Mouse (Mus musculus) midbrain, embryonic 10.5 days (tissue): ENCODE results near the gene Grsf1. TPM values are rescaled to one million over a fixed set of nuclear protein-coding genes. Genes with fewer than 3 reads are reported as not detected.
A peak's percentile ranks its signal among the peaks of the same experiment; 100 is the strongest.

Source experiments
- DNase-seq: peaks from one replicate; pipeline ENCODE4 v3.0.0-alpha.2; 2017; ENCODE audit warnings: low spot score
- H3K27ac ChIP-seq: fragments of 300-500 bp; sonication (generic); replicated peaks from 2 replicates; pipeline ENCODE4 v1.5.1; 2016; ENCODE audit warnings: mild to moderate bottlenecking
- H3K27me3 ChIP-seq: fragments of 300-500 bp; sonication (generic); 2 replicates; pipeline ENCODE4 v1.6.1; 2016; ENCODE audit warnings: low read depth, mild to moderate bottlenecking; ENCODE audit not compliant: poor library complexity, severe bottlenecking
- H3K36me3 ChIP-seq: fragments of 300-500 bp; sonication (generic); 2 replicates; pipeline ENCODE4 v1.6.1; 2016; ENCODE audit warnings: mild to moderate bottlenecking, moderate library complexity
- H3K4me1 ChIP-seq: fragments of 300-500 bp; sonication (generic); 2 replicates; pipeline ENCODE4 v1.6.1; 2016
- H3K4me3 ChIP-seq: fragments of 300-500 bp; sonication (generic); 2 replicates; pipeline ENCODE4 v1.5.1; 2016; ENCODE audit warnings: mild to moderate bottlenecking, moderate library complexity
- H3K9me3 ChIP-seq: fragments of 300-500 bp; sonication (generic); replicated peaks from 2 replicates; pipeline ENCODE4 v1.6.1; 2016; ENCODE audit warnings: mild to moderate bottlenecking
- WGBS: fragments of 180-500 bp; shearing (Covaris S2); methylation state at CpG from one replicate; pipeline ENCODE4 v1.1.7; 2016; 5-methylcytosine and 5-hydroxymethylcytosine counted together
- polyA plus RNA-seq: library from polyadenylated mRNA; unstranded; fragments of >200 nt; fragmentation: Nextera tagmentation; extraction: Ambion mirVana; gene quantifications from 2 replicates; pipeline ENCODE4 v1.2.1, GENCODE M21; 2016

Grsf1 gene
- 79.7 and 81.7 TPM in 2 replicates for polyA plus RNA-seq

GRCm38 (mm10) chr5:88675443-88676387 is at the start of gene Grsf1:
Grsf1 (minus strand) TSS chr5:88676171.
- Histone ChIP-seq H3K27ac (peak within 1 kb of the TSS; percentile 98), H3K4me1 (peaks cover 33% of the 10 kb centered on the region), H3K27me3 (no peaks in the 10 kb centered on the region), H3K4me3 (peak within 1 kb of the TSS; percentile 93), H3K9me3 (no peaks in the 10 kb centered on the region), H3K36me3 (peaks cover 30% of the 10 kb centered on the region)
- peak; percentile 91 for DNase-seq
- under 1% methylated on average over 127 of the region's 127 CpGs for WGBS

- no peak overlapping the region for H3K4me3 ChIP-seq
These were observed 48.1 kb upstream of the Grsf1 start for GRCm38 (mm10) chr5:88724030-88724429.

DNA sequence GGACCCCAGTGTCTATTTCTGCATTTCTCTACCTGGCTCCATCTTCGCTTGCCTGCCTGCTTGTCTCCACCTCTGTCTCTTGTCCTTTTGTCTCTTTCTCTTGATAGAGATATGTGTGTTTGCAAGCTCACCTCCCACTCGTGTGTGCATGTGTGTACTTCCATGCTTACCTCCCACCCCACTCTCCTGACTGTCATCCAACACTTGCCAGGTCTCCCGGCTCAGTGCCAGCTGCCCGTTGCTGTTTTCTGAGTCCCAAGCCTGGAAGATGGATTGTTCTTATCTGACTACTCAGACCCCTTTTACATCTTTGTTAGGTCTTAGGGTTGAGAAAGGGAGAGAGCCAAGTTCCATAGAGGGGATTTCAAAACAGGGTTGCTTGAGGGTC is 46.2 kb upstream of the Grsf1 start:
- Histone ChIP-seq H3K4me1 (peaks cover 28% of the 10 kb centered on the region), H3K27ac (peak overlapping the region; percentile 94), H3K36me3 (peaks cover 7% of the 10 kb centered on the region), H3K9me3 (no peaks in the 10 kb centered on the region), H3K4me3 (peak overlapping the region; percentile 98), H3K27me3 (no peaks in the 10 kb centered on the region)
- no peak for DNase-seq
- WGBS = 56% methylated on average over 4 of the region's 4 CpGs

More at GRCm38 (mm10) chr5:88724030-88724429, 48.1 kb upstream of the Grsf1 start:
- no peaks in the 10 kb centered on the region for H3K9me3 ChIP-seq
- 75% methylated on average over 3 of the region's 3 CpGs for WGBS
- peaks cover 7% of the 10 kb centered on the region for H3K36me3 ChIP-seq
- H3K27me3 ChIP-seq = no peaks in the 10 kb centered on the region
- no peak overlapping the region for H3K27ac ChIP-seq
- peaks cover 28% of the 10 kb centered on the region for H3K4me1 ChIP-seq
- no peak for DNase-seq

DNA sequence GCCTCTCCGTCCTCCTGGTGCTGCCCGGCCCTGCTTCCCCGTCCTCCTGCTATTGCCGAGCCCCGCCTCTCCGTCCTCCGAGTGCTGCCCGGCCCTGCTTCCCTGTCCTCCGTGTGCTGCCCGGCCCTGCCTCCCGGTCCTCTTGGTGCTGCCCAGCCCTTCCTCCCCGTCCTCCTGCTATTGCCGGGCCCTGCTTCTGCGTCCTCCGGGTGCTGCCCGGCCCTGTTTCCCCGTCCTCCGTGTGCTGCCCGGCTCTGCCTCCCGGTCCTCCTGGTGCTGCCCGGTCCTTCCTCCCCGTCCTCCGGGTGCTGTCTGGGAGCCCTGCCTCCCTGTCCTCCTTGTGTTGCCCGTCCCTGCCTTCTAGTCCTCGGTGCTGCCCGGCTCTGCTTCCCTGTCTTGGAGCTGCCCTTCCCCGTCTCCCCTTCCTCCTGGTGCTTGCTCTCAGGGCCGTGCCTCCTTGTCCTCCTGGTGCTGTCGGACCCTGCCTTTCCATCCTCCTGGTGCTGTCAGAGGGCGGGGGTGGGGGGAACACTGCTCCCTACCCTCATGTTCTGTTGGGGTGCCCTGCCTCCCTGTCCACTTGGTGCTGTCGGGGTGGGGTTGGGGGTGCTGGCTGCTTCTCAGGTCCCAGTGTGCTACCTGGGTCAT is 45.7 kb upstream of the Grsf1 start:
- DNase-seq = peak; percentile 58
- Histone ChIP-seq H3K36me3 (peaks cover 7% of the 10 kb centered on the region), H3K4me3 (peak overlapping the region; percentile 98), H3K27ac (peak overlapping the region; percentile 94), H3K9me3 (no peaks in the 10 kb centered on the region), H3K27me3 (no peaks in the 10 kb centered on the region), H3K4me1 (peaks cover 28% of the 10 kb centered on the region)
- WGBS = 3% methylated on average over 31 of the region's 31 CpGs

- Histone ChIP-seq H3K9me3 (no peaks in the 10 kb centered on the region), H3K27ac (peak overlapping the region; percentile 94), H3K4me3 (peak overlapping the region; percentile 98), H3K36me3 (peaks cover 7% of the 10 kb centered on the region), H3K27me3 (no peaks in the 10 kb centered on the region), H3K4me1 (peaks cover 28% of the 10 kb centered on the region)
- no peak for DNase-seq
- WGBS = 0% methylated on average over 38 of the region's 38 CpGs
These were observed 45.1 kb upstream of the Grsf1 start for GRCm38 (mm10) chr5:88721003-88721475.

- H3K36me3 ChIP-seq = peaks cover 1% of the 10 kb centered on the region
- H3K4me1 ChIP-seq = peaks cover 28% of the 10 kb centered on the region
- H3K4me3 ChIP-seq = peak within 1 kb of the TSS; percentile 98
- H3K27me3 ChIP-seq = no peaks in the 10 kb centered on the region
- peak within 1 kb of the TSS; percentile 94 for H3K27ac ChIP-seq
- 2% methylated on average over 54 of the region's 54 CpGs for WGBS
- no peaks in the 10 kb centered on the region for H3K9me3 ChIP-seq
- peak; percentile 97 for DNase-seq
These were observed 44.4 kb upstream of the Grsf1 start, which contains the start of gene Mob1b for GRCm38 (mm10) chr5:88720116-88721002. Mob1b (plus strand) TSS chr5:88720855.

- Histone ChIP-seq H3K27me3 (no peaks in the 10 kb centered on the region), H3K27ac (no peak overlapping the region), H3K9me3 (no peaks in the 10 kb centered on the region), H3K4me1 (peaks cover 21% of the 10 kb centered on the region), H3K36me3 (no peaks in the 10 kb centered on the region), H3K4me3 (no peak overlapping the region)
- 88% methylated on average over 2 of the region's 2 CpGs for WGBS
- no peak for DNase-seq
These were observed 41.0 kb upstream of the Grsf1 start for GRCm38 (mm10) chr5:88716983-88717382.

DNA sequence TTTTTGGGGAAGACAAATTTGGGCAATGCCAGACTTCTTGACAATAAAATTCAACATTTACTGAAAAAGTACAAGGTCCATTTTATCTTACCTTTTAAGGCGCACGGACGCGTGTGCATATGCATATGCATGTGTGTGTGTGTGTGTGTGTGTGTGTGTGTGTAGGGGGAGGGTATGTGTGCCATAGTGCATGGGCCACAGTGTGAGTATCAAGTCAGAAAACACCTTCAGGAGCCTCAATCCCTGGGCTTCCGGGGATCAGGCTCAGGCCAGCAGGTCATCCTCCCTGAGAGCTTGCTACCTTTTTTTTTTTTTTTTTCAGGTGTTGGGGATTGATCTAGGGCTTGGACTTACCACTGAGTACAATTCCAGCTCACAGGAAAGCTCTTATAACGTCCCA is 36.4 kb upstream of the Grsf1 start:
- H3K9me3 ChIP-seq = no peaks in the 10 kb centered on the region
- DNase-seq = no peak
- H3K27ac ChIP-seq = peak overlapping the region; percentile 80; the same call in 1 of the 2 replicates
- no peaks in the 10 kb centered on the region for H3K27me3 ChIP-seq
- no peaks in the 10 kb centered on the region for H3K36me3 ChIP-seq
- H3K4me3 ChIP-seq = no peak overlapping the region; the same call in 1 of the 2 replicates
- WGBS = 69% methylated on average over 6 of the region's 6 CpGs
- H3K4me1 ChIP-seq = peaks cover 25% of the 10 kb centered on the region

DNA sequence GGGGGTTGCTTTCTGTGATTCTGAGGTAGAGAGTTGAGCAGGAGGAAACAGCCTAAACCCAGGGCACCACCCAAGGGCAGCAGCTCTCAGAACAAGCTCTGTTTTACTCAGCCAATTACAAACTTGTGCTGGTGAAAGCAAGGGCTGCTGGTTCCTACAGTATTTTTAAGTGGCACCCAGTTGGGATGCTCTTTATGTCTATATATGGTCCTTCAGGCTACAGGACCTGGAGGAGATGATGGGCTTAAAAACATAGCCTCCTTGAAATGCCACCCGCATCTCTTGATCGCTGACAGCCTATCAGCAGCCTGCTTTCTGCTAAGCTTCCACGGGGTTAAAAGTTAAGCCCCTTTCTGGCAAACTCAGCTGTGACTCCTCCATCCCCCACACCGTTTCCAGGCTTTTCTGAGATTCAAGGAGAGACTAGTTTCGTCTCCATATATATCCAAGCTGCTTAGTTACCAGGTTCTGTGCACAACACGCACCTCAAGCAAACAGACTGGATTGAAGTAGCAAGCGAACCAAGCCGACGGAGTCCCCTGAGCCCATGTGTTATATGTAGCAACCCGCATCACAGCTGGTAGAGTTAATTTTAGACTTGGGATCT is 35.8 kb upstream of the Grsf1 start:
- H3K27me3 ChIP-seq = no peaks in the 10 kb centered on the region
- peak overlapping the region; percentile 16 for H3K4me3 ChIP-seq
- WGBS = 23% methylated on average over 10 of the region's 10 CpGs
- peaks cover 25% of the 10 kb centered on the region for H3K4me1 ChIP-seq
- H3K36me3 ChIP-seq = no peaks in the 10 kb centered on the region
- peak overlapping the region; percentile 80 for H3K27ac ChIP-seq
- peak; percentile 62 for DNase-seq
- H3K9me3 ChIP-seq = no peaks in the 10 kb centered on the region

- Histone ChIP-seq H3K9me3 (no peaks in the 10 kb centered on the region), H3K4me3 (peak overlapping the region; percentile 16; the same call in 1 of the 2 replicates), H3K27ac (peak overlapping the region; percentile 80), H3K36me3 (no peaks in the 10 kb centered on the region), H3K27me3 (no peaks in the 10 kb centered on the region), H3K4me1 (peaks cover 25% of the 10 kb centered on the region)
- DNase-seq = peak; percentile 53
These were observed 35.2 kb upstream of the Grsf1 start for GRCm38 (mm10) chr5:88711128-88711527.

DNA sequence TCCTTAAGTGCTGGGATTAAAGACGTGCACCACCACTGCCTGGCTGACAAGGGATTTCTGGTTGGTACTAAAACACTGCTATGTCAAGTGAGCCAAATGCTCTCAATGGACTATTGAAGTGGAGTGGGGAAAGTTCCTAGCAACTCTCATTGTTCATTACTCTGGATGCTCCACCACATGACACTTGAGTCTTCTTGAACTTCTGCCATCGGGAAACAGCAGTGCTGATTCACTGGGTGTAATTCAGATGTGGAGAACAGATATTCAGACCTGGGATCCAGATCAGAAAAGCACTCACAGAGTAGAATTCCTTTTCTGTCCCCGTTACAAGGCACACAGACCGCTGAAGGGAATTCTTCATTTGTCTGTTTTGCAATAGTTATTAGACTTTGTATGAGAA is 27.6 kb upstream of the Grsf1 start:
- no peak overlapping the region for H3K27ac ChIP-seq
- no peaks in the 10 kb centered on the region for H3K4me1 ChIP-seq
- H3K27me3 ChIP-seq = no peaks in the 10 kb centered on the region
- no peak overlapping the region for H3K4me3 ChIP-seq
- 83% methylated on average over 4 of the region's 4 CpGs for WGBS
- H3K9me3 ChIP-seq = 0 out of 2 replicates have a peak, but pooled peaks cover 3% of the 10 kb centered on the region
- no peaks in the 10 kb centered on the region for H3K36me3 ChIP-seq
- no peak for DNase-seq
